8 mouse cellular contexts compared by ENCODE assay signal in genomic region chr3:104863786-104864650, GRCm38 (mm10). TPM values are rescaled to one million over a fixed set of nuclear protein-coding genes. Genes with fewer than 3 reads are reported as not detected.
DNase-seq lines count a peak whose midpoint lies in the region; ATAC-seq and TF ChIP-seq lines count a peak whose summit lies in the region.

St7l (plus strand) TSS chr3:104864005.
Capza1 (minus strand) TSS chr3:104864505.

- no peaks in the 10 kb centered on the region for H3K36me3 ChIP-seq in hindbrain, postnatal 0 days (ENCODE audit: insufficient read depth, low read length)

- under 1% methylated on average over 43 of the region's 43 CpGs for WGBS in hindbrain, postnatal 0 days

- peak within 1 kb of the TSS; percentile 79 for H3K9ac ChIP-seq in hindbrain, postnatal 0 days (replicated peaks; ENCODE audit: low read length)

- H3K4me1 ChIP-seq in hindbrain, postnatal 0 days (ENCODE audit: insufficient read depth, low read length): peaks cover 6% of the 10 kb centered on the region

- H3K4me2 ChIP-seq in hindbrain, postnatal 0 days (ENCODE audit: low read depth, low read length): peak within 1 kb of the TSS; percentile 78

- peak within 1 kb of the TSS; percentile 94 for H3K27ac ChIP-seq in hindbrain, postnatal 0 days
- peak within 1 kb of the TSS; percentile 96 for H3K27ac ChIP-seq in left cerebral cortex, adult 2 months

- intact Hi-C loops in left cerebral cortex, adult 2 months (cut with DNase I): loop anchor here (1.0 to 5.0 kb wide), 3 partner anchors 75 to 195 kb away; no protein-coding TSS in a partner anchor

- H3K27me3 ChIP-seq in hindbrain, postnatal 0 days (ENCODE audit: insufficient read depth, low read length): no peaks in the 10 kb centered on the region

- H3K4me3 ChIP-seq in hindbrain, postnatal 0 days (ENCODE audit: low read length): peak within 1 kb of the TSS; percentile 86
- peak within 1 kb of the TSS; percentile 100 for H3K4me3 ChIP-seq in left cerebral cortex, adult 2 months

- peak; percentile 91 for DNase-seq in ZHBTc4 (ENCODE audit: low read depth, low spot score)
- DNase-seq in cerebellum, postnatal 4 days (ENCODE audit: low spot score in 2 of 2): peak; percentile 70 to 87
- peak; percentile 88 for DNase-seq in gastrocnemius, adult 18-20 months (ENCODE audit: low spot score)
- peak; percentile 93 for DNase-seq in hindbrain, postnatal 0 days (ENCODE audit: low spot score)
- DNase-seq in left cerebral cortex, adult 2 months (ENCODE audit: extremely low spot score in 1 of 2, low spot score in 2 of 2): peak; percentile 88 to 91
- peak; percentile 89 for DNase-seq in right cerebral cortex, postnatal 14 days
- DNase-seq in urinary bladder, postnatal 4 days (ENCODE audit: low spot score in 2 of 2): peak; percentile 87 to 91

- TF ChIP-seq CTCF in hindbrain, postnatal 0 days (IDR thresholded peaks at IDR 0.05; ENCODE audit: low read depth): peak; percentile 32; the same call in 1 of the 2 replicates
- no peak for TF ChIP-seq CTCF in left cerebral cortex, adult 2 months (IDR thresholded peaks at IDR 0.05)

- H3K9me3 ChIP-seq in hindbrain, postnatal 0 days (ENCODE audit: low read length): no peaks in the 10 kb centered on the region

- peak; percentile 96 for ATAC-seq in hindbrain, postnatal 0 days
- ATAC-seq in megakaryocyte, adult 5-6 weeks (ENCODE audit: poor library complexity, severe bottlenecking): peak; percentile 79

RNA-seq across cellular contexts. Expression of gene St7l, which starts in this region (rescaled TPM):
- total RNA-seq in gastrocnemius, adult 18-20 months (2021): 10 to 100 TPM; 19.1 to 27.4 TPM
- total RNA-seq in hindbrain, postnatal 0 days (2014; rRNA removed): 18.9 and 28.9 TPM in 2 replicates
- polyA plus RNA-seq in hindbrain, postnatal 0 days (2015; fragmentation: Nextera tagmentation; extraction: Ambion mirVana): 30.3 and 31.3 TPM in 2 replicates
- 10 to 100 TPM; 36.2 to 40.5 TPM for total RNA-seq in left cerebral cortex, adult 2 months (2021)
- total RNA-seq in megakaryocyte, adult 5-6 weeks (2015): 23.3 and 31.8 TPM in 2 replicates
- 27.9 and 30.4 TPM in 2 replicates for total RNA-seq in megakaryocyte, adult 5-6 weeks (2017)

RNA-seq across cellular contexts. Expression of gene Capza1, which starts in this region (rescaled TPM):
- 10 to 100 TPM; 20.1 to 21.0 TPM for total RNA-seq in gastrocnemius, adult 18-20 months (2021)
- total RNA-seq in hindbrain, postnatal 0 days (2014; rRNA removed): 95.1 and 107 TPM in 2 replicates
- polyA plus RNA-seq in hindbrain, postnatal 0 days (2015; fragmentation: Nextera tagmentation; extraction: Ambion mirVana): 98.4 and 99.5 TPM in 2 replicates
- total RNA-seq in left cerebral cortex, adult 2 months (2021): 10 to 100 TPM; 35.1 to 39.8 TPM
- 365 and 394 TPM in 2 replicates for total RNA-seq in megakaryocyte, adult 5-6 weeks (2015)
- total RNA-seq in megakaryocyte, adult 5-6 weeks (2017): 404 and 425 TPM in 2 replicates

Comparison
In these comparisons a context has a peak if more than half of its experiments do, and no peak if none do; other contexts are left out.
1. Peak in every context shown above with its lines: DNase-seq, ATAC-seq, H3K4me3 ChIP-seq and H3K27ac ChIP-seq.